Mouse (Mus musculus): ENCODE results near the gene Fam234b.

DNA sequence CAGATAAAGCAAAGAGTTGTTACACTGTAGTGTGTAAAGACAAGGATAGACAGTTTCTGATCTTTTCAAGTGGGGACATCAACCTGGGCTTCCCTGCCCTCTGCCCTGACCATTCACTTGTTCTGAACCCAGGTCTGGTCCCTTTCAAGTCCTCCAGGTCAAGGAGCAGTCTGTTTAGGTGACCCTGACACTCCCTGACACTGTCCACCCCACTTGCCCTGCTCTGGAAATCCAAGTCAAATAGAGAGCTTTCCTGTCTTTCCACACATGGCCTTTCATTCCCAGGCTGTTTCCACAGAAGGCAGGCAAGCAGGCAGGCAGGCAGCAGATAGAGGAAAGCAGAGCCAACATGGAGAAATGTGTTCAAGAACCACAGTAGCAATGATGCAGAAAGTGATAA is 70.6 kb downstream of the Fam234b start:
- TF ChIP-seq POLR2A (IDR thresholded peaks at IDR 0.05; ENCODE audit: insufficient read depth, low read depth, low read length) (no peak), CTCF (IDR thresholded peaks at IDR 0.05; ENCODE audit: insufficient read depth, low read depth, low read length) (no peak)
